Mouse (Mus musculus) testis, adult 2 months (tissue): Measurements from ENCODE around the gene Irak2.

Source experiments
- CTCF ChIP-seq: fragments of 200-500 bp; IDR thresholded peaks from 2 replicates; pipeline ENCODE4 v1.5.1; 2012; ENCODE audit warnings: low read depth, mild to moderate bottlenecking, inconsistent platforms, low read length, moderate library complexity; ENCODE audit not compliant: control insufficient read depth, insufficient read depth, insufficient replicate concordance
- POLR2A ChIP-seq: fragments of 200-500 bp; IDR thresholded peaks from 2 replicates; pipeline ENCODE4 v1.6.1; 2012; ENCODE audit warnings: low read depth, mild to moderate bottlenecking, inconsistent platforms, low read length, moderate library complexity; ENCODE audit not compliant: control insufficient read depth

- TF ChIP-seq CTCF, result no peak
- TF ChIP-seq POLR2A, result no peak
Measured at GRCm38 (mm10) chr6:113597945-113598344, 40.3 kb upstream of the Irak2 start.
